Mouse (Mus musculus): Measurements from ENCODE around the gene Prima1.

Prima1 gene

GRCm38 (mm10) chr12:103157129-103157910 lies 84.6 kb downstream of the Prima1 start:
- in situ Hi-C loops (cut with MboI, MseI), result no loop called here

GRCm38 (mm10) chr12:103155406-103155805 lies 86.5 kb downstream of the Prima1 start:
- in situ Hi-C loops (cut with MboI, MseI), result no loop called here

- in situ Hi-C loops (cut with MboI, MseI), result no loop called here
These were observed 87.0 kb downstream of the Prima1 start for GRCm38 (mm10) chr12:103154927-103155326.

GRCm38 (mm10) chr12:103150247-103150646 lies 91.7 kb downstream of the Prima1 start:
- in situ Hi-C loops (cut with MboI, MseI), result no loop called here

All from regulatory T cell (primary cell).